Mouse (Mus musculus) CD4-positive, CD25-positive, alpha-beta regulatory T cell, adult 2 months (primary cell): ENCODE measurements at regions not wholly inside any gene's neighbourhood (a gene's known extent, or its start where the extent isn't known, plus 50 kb on each side); places are given as distances from the start of the nearest gene placed in this dataset.

Source experiments
- DNase-seq: peaks from one replicate; pipeline ENCODE4 v3.0.0-alpha.2; 2012; ENCODE audit warnings: low read depth, low spot score

- DNase-seq: no peak
Measured at GRCm38 (mm10) chr1:79917426-79918150, 56.6 kb upstream of the Serpine2 start.
